Mouse (Mus musculus): ENCODE measurements around the gene Abcc6.
"Not testable (repeated sequence)": the region's sequence is repeated elsewhere in the genome, so short reads cannot be mapped to it uniquely, and the experiment has no call there.

Gene Abcc6

GRCm38 (mm10) chr7:46028681-46029080 lies 1.4 kb downstream of the Abcc6 start:
- DNase-seq (ENCODE audit: low spot score): no peak

DNA sequence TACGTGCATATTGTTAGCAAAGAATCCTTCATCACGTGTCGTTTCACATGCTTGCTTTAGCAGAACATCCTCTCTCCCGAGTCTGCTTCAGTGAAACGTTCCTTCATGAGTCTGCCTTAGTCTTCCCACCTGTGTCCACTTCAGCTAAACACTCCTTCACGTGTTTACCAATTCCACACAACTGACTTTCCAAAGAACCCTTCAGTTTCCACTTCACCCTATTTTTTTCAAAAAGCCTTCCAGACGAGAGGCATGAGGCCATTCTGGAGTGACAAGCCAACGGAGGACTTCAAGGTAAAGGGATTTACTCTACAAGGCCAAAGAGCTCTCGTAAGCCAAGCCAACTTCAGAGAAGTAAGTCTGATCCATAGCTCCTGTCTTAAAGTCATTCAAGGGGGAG lies 4.7 kb downstream of the Abcc6 start:
- DNase-seq (ENCODE audit: low spot score): no peak

GRCm38 (mm10) chr7:46021951-46022350 lies 8.2 kb downstream of the Abcc6 start:
- DNase-seq (ENCODE audit: low spot score): no peak

GRCm38 (mm10) chr7:46019594-46019993 lies 10.5 kb downstream of the Abcc6 start:
- DNase-seq (ENCODE audit: low spot score): no peak

DNA sequence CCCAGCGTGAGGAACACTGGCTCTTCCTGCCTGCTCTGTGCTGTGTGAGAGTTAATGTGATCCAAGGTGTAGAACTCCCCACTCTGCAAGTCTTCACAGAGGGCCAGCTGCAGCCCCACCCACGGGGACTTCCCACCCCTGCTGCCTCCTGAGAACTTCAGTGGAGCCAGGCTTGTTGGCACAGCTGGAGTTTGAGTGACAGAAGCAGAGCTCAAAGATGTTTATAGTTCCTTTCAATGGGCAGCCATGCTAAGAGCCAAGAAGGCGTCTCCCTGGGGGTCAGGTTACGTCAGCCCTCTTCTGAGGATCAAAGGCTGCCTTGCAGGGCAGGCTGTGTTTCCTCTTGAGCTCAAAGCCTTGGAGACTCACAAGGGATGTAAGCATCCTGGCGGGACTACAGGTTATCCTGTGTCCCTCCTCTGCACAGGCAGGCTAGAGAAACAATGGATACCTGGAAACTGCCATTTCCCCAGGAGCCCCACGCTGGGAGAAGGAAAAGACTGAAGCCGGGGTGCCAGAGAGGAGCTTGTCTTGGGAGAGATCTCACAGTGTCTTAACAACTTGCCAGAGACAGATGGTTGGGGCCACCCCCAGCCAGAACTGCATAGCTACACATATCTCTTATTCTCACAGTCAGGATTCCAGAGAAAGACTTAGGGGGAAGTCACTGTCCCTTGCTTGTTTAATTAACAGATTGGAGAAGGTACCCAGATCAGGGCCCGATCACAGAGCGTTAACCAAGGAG lies 16.7 kb downstream of the Abcc6 start:
- peak; percentile 27 for DNase-seq (ENCODE audit: low spot score)

DNA sequence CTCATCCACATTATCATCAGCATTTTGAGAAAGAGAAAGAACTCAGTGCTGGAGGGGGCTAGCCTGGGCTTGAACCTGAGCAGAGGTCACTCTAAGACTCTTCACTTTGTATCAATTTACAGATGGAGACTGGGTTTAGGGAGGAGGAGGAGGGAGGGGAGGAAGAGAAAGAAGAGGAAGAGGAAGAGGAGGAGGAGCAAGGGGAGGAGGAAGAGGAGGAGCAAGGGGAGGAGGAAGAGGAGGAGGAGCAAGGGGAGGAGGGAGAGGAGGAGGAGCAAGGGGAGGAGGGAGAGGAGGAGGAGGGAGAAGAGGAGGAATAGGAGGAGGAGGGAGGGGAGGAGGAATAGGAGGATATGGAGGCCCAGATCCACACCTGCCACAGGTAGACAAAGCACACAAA lies 18.0 kb downstream of the Abcc6 start:
- no peak for DNase-seq (ENCODE audit: low spot score)

DNA sequence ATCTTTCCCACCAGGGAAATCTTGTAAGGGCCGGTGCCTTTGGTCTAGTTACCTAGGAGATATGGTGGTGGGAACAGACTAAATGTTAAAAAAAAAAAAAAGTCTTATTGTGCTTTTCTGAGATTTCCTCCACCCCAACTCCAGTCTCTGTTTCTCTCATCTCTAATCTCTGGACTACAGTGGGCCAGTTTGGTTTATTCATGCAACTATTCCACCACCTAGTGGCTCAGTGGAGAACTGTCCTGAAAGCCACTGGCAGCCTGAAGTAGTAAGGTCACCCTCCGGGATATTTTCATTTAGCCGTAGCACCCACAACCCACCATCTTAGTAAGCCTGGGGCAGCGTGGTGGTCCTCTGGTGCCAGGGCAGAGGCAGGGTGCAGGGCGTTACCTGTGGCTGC lies 20.5 kb downstream of the Abcc6 start:
- peak; percentile 52 for DNase-seq (ENCODE audit: low spot score)

GRCm38 (mm10) chr7:46002748-46003147 lies 27.4 kb downstream of the Abcc6 start:
- DNase-seq (ENCODE audit: low spot score): no peak

- DNase-seq (ENCODE audit: low spot score): no peak
These were observed 29.5 kb downstream of the Abcc6 start for GRCm38 (mm10) chr7:46000577-46000976.

- DNase-seq (ENCODE audit: low spot score): no peak
These were observed 37.6 kb downstream of the Abcc6 start for GRCm38 (mm10) chr7:45992470-45992869.

DNA sequence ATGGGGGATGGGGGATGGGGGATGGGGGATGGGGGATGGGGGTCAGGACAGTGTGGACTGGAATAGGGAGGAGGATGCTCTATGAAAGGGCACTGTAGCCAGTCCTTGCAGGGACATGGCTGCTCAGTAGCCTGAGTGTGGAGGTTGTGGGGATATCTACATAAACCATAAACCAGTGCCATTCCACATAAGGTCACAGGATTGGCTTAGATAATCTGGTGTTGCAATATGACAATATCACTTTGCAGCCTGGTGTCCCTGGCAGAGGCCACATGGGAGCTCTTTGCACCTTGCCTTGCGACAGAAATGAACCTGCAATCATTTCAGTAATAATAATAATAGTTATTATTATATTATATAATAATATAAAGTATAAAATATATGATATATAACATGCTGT lies 41.8 kb downstream of the Abcc6 start:
- DNase-seq (ENCODE audit: low spot score): no peak

DNA sequence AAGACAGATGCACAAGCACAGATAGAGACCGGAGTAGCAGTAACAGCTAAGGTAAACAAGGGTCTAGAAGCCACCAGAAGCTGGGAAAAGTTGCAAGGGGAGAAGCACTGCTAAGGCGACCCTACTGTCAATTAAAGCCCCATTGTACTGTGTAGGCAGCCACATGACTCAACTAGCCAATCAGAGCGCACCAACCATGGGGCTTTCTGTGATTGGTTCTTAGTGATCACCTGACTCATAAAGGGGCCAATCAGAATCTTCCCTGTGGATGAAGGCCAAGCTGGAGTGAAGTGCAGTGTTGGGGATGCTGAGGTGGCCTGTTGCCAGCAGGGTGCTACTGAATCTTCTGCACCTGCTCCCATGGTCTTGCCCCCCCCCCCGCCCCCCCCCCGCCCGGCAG lies 43.2 kb downstream of the Abcc6 start:
- no peak for DNase-seq (ENCODE audit: low spot score)

DNA sequence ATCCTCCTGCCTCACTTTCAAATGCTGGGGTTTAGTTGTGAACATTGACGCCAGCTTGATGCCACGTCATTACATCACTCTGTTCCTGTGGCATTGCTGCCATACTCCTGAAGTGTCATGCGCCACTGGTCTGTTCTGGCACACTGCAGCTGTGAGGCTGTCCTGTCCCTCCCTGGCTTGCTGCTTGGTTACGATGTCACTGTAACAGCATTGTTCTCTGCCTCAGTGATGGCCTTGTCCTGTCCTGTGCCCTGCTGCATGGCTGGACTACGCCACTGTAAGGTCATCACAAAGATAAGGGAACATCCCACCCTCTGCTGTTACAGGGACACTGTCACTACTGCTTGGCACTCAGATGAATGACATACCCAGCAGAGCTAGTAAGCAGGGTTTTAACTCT lies 48.5 kb downstream of the Abcc6 start:
- DNase-seq (ENCODE audit: low spot score): no peak

GRCm38 (mm10) chr7:45974512-45974911 lies 55.6 kb downstream of the Abcc6 start:
- no peak for DNase-seq (ENCODE audit: low spot score)

DNA sequence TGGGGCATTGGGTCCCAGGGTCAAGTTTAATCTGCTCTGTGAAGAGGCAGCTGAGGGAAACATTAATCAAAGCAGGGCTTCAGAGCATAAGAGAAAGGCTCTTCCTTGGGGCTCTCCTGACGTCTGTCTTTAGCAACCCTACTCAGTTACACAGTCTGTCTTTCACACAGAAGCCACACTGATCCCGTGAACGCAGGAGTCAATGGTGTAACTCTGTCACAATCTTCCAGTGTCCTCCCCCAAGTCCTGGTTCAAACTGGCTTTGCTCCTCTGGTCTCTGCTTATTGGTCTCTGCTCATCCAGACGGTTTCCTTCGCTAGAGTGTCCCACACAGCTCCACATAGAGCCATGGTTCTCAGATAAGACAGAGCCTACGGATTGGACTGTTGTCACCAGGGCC lies 56.0 kb downstream of the Abcc6 start:
- no peak for DNase-seq (ENCODE audit: low spot score)

DNA sequence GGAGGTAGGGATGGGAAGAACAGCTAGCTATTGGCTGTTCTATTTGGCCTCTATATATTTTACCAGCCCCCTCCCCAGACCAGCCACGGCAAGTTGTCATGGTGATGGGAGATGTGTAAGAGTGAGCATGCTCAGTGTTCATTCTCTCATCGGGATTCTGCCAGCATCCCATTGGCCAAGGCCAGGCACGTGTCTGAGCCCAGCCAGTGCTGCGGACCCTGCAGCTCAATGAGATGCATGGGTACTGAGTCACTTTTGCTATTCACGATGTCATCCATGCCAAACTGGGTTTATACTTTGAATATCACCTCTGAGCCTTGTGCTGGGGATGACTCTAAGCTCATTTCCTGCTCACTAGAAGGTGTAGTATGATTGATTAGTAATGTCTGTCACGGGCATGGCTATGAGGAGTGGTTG lies 56.8 kb downstream of the Abcc6 start:
- no peak for DNase-seq (ENCODE audit: low spot score)

DNA sequence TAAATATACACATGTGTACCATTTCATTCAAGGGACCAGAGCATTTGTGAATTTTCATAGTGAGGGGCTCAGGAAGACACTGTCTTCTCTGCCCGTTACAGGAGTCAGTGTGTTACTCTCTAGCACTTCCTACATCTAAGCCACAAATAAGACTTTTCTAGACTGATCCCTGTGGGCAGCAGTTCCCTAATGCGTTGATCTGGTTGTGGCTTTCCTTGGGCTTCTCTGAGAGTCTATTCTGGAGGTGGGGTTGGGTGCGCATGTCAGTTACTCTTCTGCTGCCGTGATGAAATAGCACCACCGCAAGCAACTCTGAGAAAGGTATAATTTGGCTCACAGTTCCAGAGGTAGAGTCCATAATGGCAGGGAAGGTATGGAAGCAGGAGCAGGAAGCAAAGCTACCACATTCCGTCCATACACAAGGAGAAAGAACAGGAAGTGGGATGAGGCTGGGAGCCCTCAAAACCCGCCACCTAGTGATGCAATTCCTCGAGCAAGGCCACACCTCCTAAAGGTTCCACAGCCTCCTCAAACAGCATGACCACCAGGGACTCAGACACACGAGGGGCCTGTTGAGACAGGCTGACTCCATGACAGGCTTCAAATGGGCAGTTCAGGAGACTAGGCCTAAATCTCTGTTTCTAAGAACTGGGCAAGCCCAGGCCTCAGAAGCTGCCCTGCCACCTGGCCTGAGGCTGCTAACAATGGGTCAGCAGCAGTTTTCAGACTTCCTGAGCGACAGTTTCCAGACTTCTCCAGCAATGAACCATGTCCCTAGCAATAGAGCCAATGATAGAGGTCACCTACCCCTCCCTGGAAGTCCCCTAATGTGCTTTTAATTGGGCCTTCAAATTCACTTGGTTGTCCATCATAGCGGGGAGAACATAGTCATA lies 58.0 kb downstream of the Abcc6 start:
- DNase-seq (ENCODE audit: low spot score): no peak

DNA sequence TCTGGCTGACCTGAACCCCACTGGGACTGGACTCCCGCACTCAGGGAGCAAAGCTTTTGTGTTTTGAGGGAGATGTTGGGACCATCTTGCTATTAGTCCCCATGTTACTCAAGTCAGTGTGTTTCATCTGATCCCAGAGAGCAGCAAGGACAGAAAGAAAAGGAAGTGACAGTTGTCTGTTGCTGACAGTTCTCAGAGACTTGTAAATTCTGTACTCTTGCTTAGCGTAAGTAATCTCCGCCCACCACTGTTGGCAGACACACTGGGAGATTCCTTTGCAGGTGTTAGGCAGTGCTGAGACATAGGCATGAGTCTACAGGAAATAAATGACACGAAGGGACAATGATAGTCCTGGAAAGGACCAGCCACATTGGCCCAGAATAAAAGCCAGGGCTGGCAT lies 73.5 kb downstream of the Abcc6 start:
- no peak for DNase-seq (ENCODE audit: low spot score)

DNA sequence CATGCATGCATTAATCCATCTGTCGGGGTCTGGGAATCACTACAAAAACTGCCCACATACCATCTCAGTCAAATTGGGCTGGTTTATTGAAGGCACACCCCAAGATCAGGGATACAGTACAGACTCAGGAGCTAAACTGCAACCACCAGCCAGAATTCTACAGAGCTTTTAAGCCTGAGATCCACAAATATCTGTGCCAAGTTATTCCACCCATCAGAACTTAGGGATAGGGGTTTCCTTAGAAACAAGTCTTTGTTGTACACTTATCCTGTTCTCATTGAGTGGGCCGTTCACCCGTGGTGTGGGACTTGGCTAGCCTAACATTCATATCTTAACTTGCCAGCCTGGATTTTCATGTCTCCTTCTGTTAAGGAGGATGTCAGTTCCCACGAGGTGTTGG lies 81.0 kb downstream of the Abcc6 start:
- no peak for DNase-seq (ENCODE audit: low spot score)

- DNase-seq (ENCODE audit: low spot score): not testable (repeated sequence)
These were observed 86.8 kb downstream of the Abcc6 start for GRCm38 (mm10) chr7:45943280-45943679.

GRCm38 (mm10) chr7:45941986-45942385 lies 88.1 kb downstream of the Abcc6 start:
- no peak for DNase-seq (ENCODE audit: low spot score)

DNA sequence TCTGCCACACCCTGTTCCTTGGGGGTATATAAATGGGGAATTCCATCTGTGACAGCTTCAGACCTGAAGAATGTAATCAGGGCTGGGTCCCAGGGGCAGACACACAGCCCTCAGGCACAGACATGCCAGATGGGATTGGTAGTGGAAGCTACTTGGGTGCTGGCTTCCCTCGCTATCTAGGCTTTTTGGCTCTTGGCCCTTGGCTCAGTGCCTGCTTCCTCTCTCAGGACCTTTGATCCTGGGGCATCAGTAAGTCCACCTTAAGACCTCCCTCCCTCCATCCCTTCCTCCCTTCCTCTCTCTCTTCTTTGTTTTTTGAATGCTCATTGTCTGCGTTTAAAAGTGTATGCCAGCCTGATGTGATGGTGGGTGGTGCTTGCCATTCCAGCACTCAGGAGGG lies 90.3 kb downstream of the Abcc6 start:
- no peak for DNase-seq (ENCODE audit: low spot score)

GRCm38 (mm10) chr7:45935114-45935513 lies 95.0 kb downstream of the Abcc6 start:
- DNase-seq (ENCODE audit: low spot score): no peak

All from ovary, postnatal 14 days (tissue).